Mouse (Mus musculus) kidney, postnatal 36 days (tissue): ENCODE measurements at regions not wholly inside any gene's neighbourhood (a gene's known extent, or its start where the extent isn't known, plus 50 kb on each side); places are given as distances from the start of the nearest gene placed in this dataset.
A peak's percentile ranks its signal among the peaks of the same experiment; 100 is the strongest.
"Not testable (repeated sequence)": the region's sequence is repeated elsewhere in the genome, so short reads cannot be mapped to it uniquely, and the experiment has no call there.

Experiments
- DNase-seq, 2 experiments: peaks; one replicate each; pipeline ENCODE4 v3.0.0; 2021 to 2022; ENCODE audit warnings: mixed read lengths in 2 of 2

DNA sequence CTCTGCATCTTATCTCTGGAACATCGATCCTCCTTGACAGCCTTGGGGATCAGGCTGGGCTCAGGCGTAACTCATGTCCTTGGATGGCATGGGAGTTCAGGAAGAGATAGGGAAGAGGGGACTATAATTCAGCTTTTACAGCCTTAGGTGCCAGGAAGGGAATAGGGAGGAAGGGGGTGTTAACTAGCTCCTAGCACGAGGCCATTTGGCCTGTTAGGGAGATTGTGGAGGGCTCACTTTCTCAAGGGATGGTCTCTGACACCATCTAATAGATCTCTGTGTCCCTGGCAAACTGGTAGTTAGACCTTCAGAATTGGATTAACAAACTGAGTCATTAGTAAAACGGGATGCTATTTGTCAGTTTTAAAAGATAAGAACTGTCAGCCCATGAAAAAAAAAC is 292.1 kb upstream of the Pkdcc start:
- DNase-seq, result not testable (repeated sequence)

DNA sequence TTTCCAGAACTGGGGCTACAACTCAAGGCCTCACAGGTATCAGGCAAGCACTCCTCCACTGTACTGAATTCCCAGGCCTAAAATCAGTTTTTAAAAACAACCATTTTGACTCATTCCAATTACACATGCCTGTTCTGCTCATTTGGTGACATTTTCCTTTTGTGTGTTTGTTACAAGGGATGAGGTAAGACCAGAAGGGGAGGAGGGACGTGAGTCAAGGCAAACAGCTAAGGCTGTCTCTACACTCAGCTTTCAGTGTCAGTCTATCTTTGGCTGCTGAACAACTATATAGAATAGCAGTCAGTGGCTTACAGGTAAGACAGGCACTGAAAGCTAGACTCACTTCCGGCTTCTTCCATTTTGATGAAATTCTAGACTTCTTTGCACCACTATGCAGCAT is 289.3 kb upstream of the Pkdcc start:
- DNase-seq, result no peak

DNA sequence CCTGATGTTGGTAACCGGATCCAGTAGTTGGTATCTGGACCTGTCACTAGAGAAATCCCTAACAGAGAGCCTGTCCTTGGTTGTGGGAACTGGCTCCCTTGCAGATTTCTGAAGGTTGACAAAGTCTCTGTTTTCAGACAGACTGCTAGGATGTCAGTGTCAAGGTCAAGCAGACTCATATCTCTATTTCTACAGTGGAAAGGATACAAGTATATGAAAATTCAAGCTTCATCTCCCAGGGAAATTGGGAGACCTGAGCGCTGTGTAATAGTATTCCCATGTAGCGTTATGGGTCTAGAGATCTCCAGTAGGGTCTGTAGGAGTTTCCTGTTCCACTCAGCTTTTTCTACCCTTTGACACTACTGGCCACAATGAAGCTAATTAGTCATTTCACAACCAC is 287.4 kb upstream of the Pkdcc start:
- no peak for DNase-seq

DNA sequence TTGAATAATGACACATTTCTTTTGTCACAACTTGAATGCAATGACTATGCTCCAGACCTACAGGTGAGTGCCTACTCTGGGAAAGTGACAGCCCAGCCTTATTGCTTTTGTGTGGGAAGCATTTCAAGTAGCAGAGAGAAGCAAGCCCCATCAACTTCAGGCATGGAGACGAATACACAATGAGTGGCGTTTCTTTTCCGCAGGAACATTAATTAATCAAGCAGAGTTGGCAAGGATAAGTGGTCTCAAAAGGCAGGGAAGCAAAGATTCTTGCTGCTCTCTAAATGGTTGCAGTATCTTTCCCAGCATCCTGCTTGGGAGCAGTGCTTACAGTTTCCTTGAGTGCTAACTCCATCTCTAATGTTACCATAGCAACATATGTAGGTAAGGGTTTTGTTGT is 285.6 kb upstream of the Pkdcc start:
- no peak for DNase-seq

DNA sequence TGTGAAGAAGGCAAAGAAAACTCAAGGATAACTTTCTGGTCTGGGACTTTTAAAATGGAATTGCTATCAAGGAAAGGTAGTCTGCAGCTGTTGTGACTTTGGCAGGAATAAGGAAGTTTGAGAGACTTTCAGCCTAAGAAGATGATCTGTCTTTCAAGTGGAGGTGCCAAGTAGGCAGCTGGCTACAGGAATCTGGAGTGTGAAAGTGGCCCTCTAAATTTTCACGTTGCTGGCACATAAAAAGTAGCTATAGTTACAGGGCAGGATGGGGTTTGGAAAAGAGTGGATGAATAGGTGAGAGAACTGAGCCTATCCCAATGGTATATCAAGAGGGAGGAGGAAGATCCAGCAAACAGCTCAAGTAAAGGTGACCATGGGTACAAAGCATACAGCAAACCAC is 284.4 kb upstream of the Pkdcc start:
- DNase-seq, result no peak

DNA sequence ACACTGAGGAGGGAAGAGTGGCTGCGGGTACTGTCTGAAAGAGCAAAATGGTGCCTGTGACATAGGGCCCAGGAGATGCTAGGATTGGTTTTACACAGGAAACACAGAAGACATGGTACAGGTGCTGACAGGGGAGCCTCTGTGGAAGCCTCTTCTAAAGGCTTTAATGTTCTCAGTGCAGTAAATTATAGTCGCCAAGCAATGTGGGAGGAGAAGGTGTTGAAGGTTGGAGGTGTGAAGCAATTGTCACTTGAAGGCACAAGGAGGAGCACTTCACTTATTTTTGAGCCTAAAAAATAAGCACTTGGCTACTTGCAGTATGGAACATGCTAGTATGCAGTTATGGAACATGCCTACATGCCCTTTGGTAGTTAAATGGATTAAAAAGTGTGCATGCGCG is 283.6 kb upstream of the Pkdcc start:
- DNase-seq, result no peak

DNA sequence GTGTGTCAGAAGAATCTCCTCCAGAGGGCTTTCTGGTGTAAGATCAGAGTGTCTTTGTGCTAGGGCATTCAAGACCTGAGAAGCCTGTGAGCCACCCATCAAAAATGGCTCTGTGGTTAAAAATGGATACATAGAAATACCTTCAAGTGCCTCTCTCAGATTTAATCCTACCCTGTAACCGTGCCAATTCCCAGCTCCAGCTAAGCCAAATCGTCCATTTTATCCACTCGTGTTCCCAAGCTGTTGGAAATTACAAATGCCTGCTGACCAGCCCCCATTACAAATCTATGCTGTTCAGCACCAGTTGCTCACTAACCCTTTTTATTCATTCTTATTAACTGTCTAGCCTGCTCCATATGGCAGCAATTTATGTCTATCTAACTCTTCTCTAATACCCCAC is 278.3 kb upstream of the Pkdcc start:
- no peak for DNase-seq

DNA sequence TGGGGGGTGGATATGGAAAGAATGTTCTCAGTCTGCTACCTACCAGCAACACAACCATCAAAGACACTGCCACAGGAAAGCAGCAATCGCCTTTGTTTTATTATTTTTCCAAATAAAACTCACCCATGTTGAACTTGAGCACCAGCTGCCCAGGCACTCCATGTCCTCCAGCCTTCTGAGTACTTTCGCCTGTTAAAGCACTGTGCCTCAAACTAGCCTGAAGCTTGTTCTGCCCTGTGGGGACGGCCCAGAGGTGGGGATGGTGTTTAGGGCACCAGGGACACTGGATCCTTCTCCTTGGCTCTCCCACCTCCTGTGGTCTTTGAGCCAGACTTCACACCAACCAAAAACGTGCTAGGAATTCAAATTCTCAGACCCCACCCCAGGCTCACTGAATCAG is 269.0 kb upstream of the Pkdcc start:
- peak in 1 of 2 experiments; percentile 8 for DNase-seq

DNA sequence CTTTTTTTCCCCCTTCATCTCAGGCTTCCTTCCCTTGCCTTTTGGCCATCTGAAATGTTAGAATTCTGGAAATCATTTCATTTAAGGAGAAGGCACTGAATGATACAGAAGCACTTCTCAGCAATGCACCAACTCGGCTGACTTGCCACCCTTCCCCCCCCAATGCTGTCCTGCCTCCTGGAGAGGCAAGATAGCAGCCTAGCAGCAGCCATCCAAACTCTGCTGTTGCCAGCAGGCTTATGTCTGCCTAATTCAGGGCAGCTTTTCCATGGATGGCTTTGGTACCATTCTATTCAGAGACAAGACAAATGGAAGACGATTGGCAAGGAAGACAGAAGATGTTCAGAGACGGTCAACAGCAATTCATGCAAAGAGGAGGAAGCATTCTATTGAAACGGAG is 265.3 kb upstream of the Pkdcc start:
- no peak for DNase-seq

DNA sequence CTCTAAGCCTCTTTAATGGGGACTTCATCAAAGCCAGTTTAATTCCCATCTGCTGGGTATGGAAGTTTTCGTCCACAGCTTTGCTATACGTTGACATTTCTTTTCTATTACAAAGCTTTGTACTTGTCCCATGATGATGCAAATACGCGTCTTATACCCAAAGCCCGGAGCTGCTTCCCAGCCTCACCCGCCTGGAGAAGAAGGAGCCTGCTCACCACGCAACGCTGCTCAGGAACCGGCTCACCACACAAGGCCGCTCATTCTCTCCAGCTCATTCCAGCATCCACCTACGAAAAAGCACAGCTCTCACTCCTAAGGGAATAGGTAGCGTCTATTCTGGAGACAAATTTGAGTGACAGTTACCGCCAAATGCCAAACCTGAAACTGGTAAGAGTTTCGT is 264.8 kb upstream of the Pkdcc start:
- DNase-seq, result no peak

DNA sequence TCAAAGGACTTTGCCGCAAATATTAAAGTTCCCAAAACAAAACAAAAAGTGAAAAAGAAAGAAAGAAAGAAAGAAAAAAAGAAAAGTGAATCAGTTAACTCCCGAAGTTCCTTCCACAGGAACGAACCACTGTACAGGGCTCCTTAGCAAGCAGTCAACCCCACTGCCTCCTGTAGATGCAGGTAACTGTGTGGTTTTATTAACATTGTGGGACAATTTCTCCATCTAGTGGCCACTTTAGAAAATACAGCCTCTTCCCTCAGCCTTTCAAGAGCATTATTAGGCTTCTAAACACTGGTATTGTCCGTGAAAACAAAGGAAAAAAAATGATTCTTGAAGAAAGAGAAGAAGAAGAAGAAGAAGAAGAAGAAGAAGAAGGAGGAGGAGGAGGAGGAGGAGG is 257.7 kb upstream of the Pkdcc start:
- peak; percentile 18 to 23 for DNase-seq

DNA sequence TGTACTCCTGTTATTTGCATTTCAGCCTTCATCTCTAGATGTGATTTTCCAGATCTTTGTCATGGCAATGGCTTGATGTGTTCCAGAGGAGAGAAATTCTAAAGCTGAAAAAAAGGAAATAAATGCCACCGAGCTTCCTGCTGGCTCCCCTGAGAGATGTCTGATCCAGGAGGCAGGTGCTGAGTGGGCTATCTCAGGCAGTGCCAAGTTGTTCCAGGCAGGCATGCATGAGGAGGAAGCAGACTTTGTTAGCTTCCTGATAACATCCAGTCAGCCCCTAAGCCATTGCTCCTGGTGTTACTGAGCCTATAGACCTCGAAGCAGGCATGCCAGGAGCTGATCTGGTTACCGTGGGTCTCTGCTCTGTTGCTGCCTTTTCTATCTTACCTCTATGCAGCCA is 251.7 kb upstream of the Pkdcc start:
- no peak for DNase-seq

DNA sequence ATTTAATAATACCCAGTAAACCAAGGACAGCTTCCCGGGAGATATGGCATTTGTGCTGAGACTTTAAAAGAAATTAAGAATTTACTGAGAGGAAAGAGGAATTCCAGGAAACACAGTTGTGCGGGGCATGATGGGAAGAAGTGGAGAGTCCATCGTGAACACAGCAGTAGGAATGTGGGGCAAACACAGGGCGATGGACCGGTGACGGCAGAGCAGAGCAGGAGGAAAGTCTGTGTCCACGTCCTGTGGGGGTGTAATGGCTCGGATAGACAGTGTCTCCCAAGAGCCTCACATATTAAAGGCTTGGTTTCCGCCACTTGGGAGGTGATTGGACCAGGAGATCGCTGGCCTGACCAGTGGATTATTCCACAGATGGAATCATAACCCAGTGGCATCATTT is 215.4 kb upstream of the Pkdcc start:
- DNase-seq, result no peak

DNA sequence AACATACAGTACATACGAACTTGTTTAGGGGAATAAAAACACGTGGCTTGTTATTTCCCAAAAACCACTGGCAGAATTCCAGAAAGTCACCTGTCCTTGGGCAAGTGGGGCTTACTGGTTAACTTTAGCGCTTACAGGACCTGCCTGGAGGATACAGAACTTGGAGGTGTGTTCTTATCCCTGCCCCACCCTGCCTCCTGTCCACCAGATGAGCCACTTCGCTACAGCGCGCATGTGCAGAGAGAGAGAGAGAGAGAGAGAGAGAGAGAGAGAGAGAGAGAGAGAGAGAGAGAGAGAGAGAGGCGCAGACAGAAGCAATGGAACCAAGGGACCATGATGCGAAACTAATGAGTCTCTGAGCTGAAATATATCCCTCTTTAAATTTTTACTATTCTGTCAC is 214.7 kb upstream of the Pkdcc start:
- DNase-seq, result no peak

DNA sequence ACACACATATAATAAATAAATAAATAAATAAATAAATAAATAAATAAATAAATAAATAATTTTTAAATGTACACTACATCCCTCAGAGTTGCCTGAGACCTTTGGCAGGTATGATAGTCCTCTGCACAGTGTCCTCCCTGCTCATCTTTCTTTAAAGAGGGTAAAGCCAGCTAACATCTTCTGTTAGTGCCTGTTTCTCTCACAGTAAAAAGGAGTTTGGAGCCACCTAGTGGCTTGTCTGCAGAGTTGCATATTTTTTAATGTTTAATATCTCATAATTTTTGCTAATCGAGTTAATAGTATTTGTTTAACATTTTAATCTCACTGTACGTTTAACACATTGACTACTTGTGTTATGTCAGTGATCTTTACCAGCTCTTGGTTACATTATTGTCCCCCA is 213.5 kb upstream of the Pkdcc start:
- DNase-seq, result no peak

DNA sequence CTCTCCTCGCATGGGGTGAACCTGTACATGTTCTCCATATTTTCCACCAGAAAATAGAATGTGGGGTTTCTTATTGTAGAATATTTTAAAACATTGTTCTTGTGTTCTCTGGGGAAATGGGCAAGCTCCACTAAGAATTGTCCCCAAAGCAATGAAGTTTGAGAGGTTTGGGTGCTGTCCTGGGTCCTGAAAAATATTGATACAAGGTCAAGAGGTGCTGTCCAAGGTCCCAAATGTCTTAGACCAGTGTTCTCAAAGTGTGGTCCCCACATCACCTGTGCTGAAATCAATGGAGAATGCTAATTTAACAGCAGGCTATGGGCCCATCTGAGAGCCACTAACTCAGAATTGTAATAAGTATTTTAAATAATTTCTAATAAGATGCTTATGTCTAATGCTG is 204.2 kb upstream of the Pkdcc start:
- no peak for DNase-seq

DNA sequence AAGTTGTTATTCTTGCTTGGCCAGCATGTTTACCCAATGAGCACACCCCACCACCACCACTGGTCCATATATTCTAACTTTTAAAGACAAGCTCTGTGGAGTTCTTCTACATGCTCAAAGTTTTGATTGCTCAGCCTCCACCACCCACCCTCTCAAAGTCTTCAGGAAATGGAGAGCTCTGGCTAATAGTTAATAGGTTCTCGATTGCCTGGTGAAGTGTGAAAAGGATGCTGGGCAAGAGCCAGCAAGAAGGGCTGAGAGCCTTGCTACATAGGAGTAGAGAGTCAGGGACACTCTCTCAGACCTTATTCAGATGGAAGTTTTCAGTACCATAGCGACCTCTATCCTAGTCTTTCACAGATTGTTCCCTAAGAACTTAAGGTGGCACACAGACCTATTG is 199.4 kb upstream of the Pkdcc start:
- peak; percentile 47 to 50 for DNase-seq

DNA sequence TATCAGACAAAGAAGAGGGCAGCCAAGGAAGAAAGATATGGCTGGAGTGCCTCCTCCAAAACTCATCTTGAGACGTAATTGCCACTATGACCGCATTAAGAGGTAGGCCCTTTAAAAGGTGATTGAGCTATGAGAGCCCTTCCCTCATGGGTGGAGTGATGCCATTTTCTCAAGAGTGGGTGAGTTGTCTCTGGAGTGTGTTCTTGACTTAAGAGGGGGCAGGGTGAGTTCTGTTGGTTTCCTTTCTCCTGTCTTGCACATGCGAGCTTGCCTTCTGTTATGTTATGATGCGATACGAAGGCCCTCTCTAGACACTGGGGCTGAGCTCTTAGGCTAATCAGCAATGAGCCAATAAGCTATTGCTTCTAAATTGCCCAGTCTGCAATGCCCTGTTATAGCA is 198.2 kb upstream of the Pkdcc start:
- no peak for DNase-seq

DNA sequence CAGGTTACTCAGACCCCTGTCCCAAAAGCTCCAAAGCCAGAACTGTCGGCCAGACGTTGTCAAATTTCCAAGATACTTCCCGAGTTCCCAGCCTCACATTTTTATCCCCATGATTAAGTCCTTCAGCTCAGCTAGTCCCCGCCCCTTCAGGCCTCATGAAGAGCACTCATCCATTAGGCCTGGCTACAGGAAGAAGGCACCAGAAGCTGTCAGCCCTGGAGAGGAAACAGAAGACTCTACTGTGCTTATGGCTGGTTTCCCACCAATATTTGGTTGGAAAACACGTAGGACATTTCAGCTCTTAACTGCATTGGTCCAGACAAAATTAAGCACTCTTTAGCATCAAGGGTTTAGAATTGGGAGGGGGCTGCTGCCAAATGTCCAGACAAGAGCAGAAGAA is 195.8 kb upstream of the Pkdcc start:
- DNase-seq, result no peak

DNA sequence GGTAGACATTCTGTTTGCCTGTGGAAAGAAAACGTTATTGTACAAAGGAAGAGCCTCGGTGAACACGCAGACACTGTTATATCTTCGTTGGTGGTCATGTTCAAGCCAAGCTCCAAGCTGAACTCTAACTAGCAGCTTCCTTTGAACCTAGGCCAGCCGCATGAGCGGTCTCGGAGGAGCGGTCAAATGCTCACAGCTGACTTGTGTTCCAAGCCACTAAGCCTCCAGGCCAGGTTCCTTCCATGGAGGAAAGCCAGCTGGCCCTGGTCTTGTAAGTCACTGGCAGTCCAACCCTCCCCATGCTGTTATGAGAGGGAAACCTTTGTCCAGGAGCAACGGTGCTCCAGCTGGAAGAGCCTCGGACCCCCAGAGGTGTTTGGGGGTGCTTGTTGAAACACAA is 194.5 kb upstream of the Pkdcc start:
- DNase-seq, result peak; percentile 91 to 92

DNA sequence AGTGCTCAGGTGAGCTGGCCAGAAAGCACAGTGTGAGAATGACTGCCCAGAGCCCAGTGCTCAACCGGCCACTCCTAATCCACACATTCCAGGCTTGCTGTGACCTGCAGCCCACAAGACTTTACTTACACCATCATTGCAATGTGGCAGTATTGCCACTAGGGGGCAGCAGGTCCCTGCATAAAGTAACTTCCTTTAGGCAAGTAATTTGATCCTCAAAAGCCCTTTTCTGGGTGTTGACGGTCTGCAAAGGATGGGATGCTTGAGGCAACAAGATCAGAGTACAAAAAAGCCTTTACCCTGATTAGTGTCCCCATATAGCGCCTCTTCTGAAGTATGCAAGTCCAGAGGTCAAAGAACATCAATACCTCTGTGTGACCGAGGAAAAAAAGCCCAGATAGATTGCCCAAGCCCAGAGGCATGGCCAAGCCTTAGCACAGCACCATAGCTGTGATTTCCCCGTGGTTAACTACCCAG is 189.7 kb upstream of the Pkdcc start:
- DNase-seq, result peak; percentile 77 to 87

DNA sequence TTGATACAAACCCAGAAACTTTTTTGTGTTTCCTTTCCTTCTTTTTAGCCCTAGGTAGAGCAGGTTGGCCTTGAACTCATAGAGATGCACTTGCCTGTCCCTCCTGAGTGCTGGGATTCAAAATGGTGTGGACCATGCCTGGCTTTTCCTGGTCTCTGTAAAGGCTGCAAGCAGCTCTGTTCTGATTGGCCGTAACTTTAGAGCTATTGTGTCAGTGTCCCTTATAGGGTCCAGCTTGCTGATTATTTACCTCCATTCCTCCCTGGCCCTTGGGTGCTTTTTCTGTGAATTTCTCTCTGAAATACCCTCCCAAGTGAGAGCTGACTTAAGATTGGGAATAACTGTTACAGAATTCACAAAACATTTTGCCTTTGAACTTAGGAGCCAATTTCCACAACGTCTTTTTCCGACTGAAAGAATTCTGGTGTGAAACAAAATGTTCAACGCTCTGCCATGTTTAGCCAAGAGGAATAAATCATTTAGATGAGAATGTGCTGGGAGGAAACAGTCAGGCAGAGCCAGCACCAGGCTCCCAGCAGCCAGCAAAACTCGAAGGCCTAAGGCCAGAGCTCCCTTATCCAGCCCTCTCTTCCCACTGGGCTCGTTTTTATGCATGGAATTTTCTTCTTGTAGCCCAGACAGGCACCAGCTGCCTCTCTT is 180.0 kb upstream of the Pkdcc start:
- peak; percentile 23 to 47 for DNase-seq

DNA sequence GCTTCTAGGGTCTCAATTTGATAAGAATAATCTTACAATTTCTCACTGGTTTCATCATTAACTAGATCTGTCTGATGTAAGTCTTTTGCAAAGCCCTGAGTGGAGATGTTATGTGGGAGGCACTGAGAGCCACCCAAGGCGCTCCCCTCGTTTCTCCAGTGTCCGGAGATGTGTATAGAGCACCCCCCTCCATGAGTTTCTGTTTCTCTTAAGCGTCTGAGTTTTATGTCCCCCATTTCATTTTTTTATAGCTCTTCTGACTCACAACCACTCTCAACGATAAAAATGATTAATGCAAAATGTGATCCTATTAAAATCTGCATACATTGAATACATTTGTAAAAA is 179.5 kb upstream of the Pkdcc start:
- DNase-seq, result no peak

DNA sequence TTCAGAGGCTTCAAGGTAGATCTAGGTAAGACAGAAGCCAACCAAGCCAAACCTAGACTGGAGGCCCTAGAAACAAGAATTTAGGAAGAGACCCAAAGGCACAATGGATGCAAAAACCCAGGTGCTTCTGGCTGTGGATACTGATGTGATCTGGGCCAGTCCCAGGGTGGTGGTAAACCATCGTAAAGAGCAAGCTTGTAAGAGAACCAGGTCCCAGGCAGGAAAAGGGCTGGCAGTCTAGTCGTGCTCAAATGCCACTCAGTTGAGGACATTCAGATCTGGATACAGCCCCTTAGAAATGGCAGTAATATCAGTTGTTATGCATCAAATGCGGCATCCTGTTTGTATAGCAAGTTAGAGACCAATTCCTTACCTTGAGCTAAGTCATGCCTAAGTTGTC is 175.5 kb upstream of the Pkdcc start:
- DNase-seq, result no peak

DNA sequence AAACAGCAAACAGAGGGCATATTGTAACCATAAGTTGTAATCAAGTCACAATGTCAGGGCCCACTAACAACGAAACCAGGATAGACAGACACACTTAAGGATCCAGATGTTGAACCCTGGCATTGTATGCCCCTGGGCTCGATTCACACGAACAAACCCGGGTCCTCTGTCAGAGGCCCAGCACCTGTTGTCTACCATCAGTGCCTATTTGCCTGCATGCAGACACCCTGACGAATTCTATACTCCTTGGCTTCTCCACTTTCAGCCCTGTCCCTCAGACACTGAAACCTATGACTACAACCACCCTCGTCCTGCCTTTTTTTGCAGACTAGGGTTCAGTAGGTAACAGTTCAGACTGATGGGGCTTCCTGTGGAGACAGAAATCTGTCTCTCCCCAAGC is 170.6 kb upstream of the Pkdcc start:
- DNase-seq, result no peak
